Mouse (Mus musculus) neural tube, embryonic 10.5 days (tissue): Measurements from ENCODE around the gene Abcb9.
"Not testable (repeated sequence)": the region's sequence is repeated elsewhere in the genome, so short reads cannot be mapped to it uniquely, and the experiment has no call there.

Experiments
- DNase-seq: peaks from one replicate; pipeline ENCODE4 v3.0.0-alpha.2; 2017; ENCODE audit warnings: low spot score; ENCODE audit errors: extremely low spot score

Gene Abcb9

DNA sequence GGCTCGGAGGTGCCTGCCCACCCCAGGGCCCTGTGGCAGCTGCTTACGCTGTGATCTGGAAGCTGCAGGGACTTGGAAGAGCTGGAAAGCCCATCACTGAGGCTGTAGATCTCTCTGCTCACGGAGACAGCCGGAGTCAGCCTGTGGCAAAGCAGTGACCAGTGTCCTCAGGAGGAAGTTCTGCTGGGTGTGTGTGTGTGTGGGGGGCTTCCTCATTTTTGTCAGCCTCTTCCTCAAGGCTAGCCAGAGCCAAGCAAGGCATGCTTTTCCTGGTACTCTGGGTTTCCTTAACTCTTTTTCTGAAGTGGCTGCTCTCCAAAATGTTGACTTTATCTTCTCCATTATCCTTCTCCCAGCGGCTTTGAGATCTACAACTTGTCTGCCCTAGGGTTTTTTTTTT, 35.9 kb downstream of the Abcb9 start:
- DNase-seq, result no peak

DNA sequence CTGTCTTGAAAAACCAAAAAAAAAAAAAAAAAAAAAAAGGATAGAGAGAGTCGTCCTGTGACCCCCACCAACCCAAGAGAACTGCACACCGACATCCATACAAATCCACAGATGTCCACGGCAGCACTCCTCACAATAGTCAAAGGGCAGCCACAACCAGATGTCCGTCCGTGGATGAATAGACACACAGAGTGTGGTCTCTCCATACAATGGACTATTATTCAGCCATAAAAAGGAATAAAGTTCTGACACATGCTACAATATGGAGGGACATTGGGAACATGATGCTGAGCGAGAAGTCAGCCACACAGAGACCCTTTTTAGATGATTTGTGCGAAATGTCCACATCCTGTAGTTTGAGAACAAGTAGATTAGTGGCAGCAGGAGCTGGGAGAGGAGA, 36.8 kb downstream of the Abcb9 start:
- no peak for DNase-seq

DNA sequence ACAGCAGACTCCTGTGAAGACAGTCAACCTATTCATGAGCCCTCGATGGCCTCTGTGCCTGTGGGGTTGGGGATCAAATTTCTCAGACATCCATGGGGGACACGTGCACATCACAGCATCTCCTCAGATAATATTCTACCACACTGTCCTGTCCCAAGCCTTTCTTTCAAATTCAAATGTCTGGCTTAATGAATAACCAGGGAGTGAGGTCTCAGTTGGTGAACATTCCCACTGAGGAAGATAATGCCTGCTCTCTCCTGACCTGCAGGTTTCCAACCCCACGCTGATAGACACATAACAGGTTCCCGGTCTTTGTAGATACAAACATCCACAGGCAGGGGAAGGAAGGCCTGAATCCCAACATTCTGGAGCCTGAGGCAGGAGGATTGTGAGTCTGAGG, 38.6 kb downstream of the Abcb9 start:
- no peak for DNase-seq

DNA sequence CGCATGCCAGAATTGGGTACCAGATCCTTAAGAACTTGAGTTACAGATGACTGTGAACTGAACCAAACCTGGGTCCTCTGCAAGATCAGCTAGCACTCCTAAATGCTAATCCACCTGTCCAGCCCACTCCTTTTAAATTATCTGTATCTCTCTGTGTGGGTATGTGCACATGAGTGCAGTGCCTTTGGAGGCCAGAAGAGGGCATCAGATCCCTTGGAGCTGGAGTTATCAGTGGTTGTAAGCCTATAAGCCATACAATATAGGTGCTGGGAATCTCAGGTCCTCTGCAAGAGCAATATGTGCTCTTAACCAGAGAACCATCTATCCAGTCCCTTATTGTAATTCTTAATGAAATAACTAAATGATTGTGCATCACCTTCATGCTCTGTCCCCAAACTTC, 39.4 kb downstream of the Abcb9 start:
- DNase-seq, result no peak

- not testable (repeated sequence) for DNase-seq
Measured at GRCm38 (mm10) chr5:124052641-124053040, 43.0 kb downstream of the Abcb9 start.

GRCm38 (mm10) chr5:124051899-124052491, 43.6 kb downstream of the Abcb9 start:
- no peak for DNase-seq

DNA sequence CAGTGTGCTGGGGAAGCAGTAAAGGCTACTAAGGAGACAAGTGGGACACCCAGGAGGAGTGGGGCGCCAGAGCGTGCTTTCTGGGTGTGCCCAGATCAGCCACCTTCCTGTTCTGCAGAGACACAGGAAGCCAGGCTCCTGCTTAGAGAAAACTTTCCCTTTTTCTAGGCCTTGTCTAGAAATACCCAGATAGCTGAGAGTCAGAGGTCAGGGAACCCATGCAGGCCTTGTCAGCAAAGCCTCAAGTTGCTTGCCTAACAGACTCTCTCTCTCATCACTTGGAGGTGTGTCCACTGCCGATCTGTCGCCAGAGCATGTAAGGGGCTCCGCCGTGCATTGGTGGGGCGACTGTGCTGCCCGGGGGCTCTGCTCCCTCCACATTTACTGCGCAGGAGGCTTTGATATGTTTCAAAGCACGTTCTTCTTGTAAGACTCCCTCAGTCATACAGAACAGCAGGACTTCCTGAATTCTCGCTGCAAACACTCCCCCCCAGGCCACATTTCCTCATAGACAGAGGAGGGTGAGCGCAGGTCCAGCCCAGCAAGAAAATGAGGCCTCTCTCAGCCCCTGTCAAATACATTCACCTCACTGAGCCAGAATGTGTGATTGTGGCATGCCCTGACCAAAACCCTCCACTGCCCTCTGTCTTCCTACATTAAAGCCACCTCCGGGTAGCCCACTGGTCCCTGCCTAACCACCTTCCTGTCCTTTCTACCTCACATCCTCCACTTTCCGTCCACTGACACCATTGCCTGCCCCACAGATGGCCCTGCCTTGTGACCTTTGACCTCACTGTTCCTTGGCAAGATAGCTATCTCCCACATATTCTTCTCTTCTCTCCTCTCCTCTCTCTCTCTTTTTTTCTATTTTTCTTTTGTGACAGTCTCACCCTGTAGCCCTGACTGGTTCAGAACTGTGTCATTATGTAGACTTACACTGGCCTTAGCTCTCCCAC, 45.2 kb downstream of the Abcb9 start:
- DNase-seq, result no peak

- DNase-seq, result no peak
Measured at GRCm38 (mm10) chr5:124049249-124050045, 46.2 kb downstream of the Abcb9 start.

- DNase-seq, result no peak
Measured at GRCm38 (mm10) chr5:124046741-124047401, 48.7 kb downstream of the Abcb9 start.

DNA sequence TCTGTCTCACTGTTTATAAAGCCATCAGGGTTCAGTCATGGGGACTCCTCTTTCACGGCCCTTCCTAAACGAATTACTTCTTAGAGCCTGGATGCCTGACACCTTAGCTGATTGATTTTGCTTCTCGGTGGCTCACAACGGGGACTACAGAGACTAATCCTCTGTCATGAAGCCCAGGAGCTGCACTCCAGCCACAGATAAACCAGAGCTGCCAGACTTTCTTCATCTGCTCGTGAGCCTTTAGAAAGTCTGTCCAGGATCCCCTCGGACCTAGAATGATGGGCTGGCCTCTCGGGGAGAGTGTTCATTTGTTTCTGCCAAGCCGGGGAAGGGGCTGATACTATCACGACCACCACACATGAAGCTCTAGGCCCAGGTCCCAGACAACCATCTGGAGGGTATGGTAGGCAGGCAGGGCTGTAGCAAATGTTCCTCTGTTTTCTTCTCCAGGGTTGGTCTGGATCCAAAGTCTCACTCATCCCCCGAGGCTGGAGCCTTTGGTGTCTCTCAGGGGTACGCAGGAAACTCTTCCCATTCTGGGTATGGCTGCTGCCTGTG, 50.1 kb downstream of the Abcb9 start:
- DNase-seq, result no peak

- no peak for DNase-seq
Measured at GRCm38 (mm10) chr5:124043999-124044398, 51.6 kb downstream of the Abcb9 start.

- DNase-seq, result peak; percentile 62
Measured at GRCm38 (mm10) chr5:124043212-124043978, 52.2 kb downstream of the Abcb9 start.

- no peak for DNase-seq
Measured at GRCm38 (mm10) chr5:124041097-124041496, 54.5 kb downstream of the Abcb9 start.

- DNase-seq, result no peak
Measured at GRCm38 (mm10) chr5:124039602-124040001, 56.0 kb downstream of the Abcb9 start.

- DNase-seq, result no peak
Measured at GRCm38 (mm10) chr5:124036836-124037235, 58.8 kb downstream of the Abcb9 start.

GRCm38 (mm10) chr5:124036341-124036740, 59.3 kb downstream of the Abcb9 start:
- no peak for DNase-seq

- no peak for DNase-seq
Measured at GRCm38 (mm10) chr5:124035806-124036205, 59.8 kb downstream of the Abcb9 start.

DNA sequence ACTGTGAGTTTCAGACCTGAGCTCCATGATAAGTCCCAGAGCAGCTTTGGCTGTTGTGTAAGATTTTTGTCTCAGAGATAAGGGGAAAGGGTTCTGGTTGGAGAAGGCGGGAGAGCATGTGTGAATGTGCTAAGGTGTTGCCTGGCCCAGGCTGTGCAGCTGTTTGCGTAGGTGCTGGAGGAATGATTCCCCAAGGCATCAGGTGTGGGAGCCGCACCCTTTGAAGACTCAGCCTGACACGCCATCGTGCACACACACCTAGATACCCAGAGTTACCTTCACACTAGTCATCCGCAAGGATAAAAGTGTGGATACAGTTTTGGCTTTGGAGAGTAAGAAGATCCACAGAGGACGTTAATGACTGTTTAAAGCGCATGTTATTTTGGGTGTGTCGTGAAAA, 60.2 kb downstream of the Abcb9 start:
- no peak for DNase-seq

GRCm38 (mm10) chr5:124034471-124034870, 61.1 kb downstream of the Abcb9 start:
- DNase-seq, result no peak

DNA sequence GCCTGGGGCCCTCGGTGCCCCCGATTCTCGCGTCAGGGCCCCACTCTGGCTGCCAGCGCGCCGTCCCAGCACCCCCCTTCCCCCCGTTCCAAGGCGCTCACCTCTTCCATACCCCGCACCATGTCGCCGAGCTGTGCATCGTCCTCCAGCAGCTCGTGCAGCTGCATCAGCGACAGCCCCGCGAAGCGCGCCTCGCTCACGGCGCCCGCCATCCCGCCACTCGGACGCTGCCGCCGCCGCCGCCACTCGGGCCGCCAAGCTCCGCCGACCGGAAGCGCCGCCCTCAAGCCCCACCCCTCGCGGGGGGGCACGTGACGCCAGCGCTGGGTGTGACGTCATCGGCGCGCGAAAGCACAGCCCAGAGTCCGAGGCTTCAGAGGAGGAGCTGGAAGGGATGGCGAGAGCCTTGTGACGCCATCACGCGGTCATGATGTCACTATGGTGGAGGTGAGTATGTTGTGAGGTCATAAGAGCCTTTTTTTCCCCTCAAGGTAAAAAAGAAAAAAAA, 63.5 kb downstream of the Abcb9 start, which contains the start of gene Vps37b:
Gene Vps37b (minus strand): TSS at position 270 of the 508 bp plus-strand sequence.
- DNase-seq, result peak; percentile 94
